Mouse (Mus musculus): Measurements from ENCODE around the gene Gm10277. TPM values are rescaled to one million over a fixed set of nuclear protein-coding genes. Genes with fewer than 3 reads are reported as not detected.
"Not testable (repeated sequence)": the region's sequence is repeated elsewhere in the genome, so short reads cannot be mapped to it uniquely, and the experiment has no call there.

Gene Gm10277
- polyA plus RNA-seq, 1 experiment from 2014 or later: 1.6 TPM

DNA sequence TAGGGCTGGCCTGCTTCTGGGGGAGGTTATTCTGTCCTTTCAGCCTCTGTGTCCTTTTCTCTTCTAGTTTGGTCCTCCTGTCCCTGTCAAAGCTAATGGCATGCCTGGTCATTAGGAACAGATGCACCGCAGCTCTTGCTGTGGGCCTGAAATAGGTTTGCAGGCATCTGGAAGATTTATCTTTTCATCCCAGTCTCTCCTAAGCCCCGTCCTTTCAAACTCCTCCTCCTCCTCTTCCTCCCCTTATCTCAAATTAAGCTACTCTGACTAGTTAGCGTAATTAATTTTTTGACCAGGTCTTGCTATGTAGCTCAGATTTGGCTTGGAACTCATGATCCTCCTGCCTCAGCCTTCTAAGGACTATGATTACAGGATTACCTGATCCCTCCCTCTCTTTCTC, 34.1 kb downstream of the Gm10277 start:
- H3K27ac ChIP-seq (ENCODE audit: low read depth, low read length): no peak overlapping the region

DNA sequence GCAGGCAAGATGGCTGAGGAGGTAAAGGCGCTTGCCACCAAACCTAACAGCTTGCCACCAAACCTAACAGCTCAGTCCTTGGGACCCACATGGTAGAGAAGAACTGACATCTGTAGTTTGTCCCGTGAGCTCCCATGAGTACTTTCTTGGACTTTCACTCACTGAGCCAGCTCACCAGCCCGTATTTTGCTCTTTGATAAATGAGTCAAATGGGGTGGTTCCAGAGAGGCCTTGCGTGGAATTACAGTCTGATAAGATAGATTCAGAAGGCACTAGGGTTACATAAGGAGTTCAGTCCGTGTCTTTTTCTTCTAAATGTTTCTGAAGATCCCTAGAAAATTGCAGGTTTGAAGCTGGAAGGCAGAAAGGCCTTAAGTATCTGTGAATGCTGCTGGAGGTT, 35.0 kb downstream of the Gm10277 start:
- Histone ChIP-seq H3K4me1 (ENCODE audit: control insufficient read depth, insufficient read depth, low read depth, low read length) (no peaks in the 10 kb centered on the region), H3K9me3 (ENCODE audit: control insufficient read depth, low read length) (no peaks in the 10 kb centered on the region), H3K27me3 (replicated peaks; ENCODE audit: control insufficient read depth, insufficient read depth, low read length) (no peaks in the 10 kb centered on the region), H3K36me3 (ENCODE audit: control insufficient read depth, insufficient read depth, low read length) (no peaks in the 10 kb centered on the region), H3K4me3 (ENCODE audit: low read length) (no peak overlapping the region), H3K4me2 (ENCODE audit: low read length) (no peak overlapping the region), H3K27ac (ENCODE audit: low read depth, low read length) (no peak overlapping the region), H3K9ac (ENCODE audit: low read depth, low read length) (no peak overlapping the region)
- no peak for ATAC-seq
- 83% methylated on average over 5 of the region's 5 CpGs for WGBS

More for the DNA sequence above, 34.1 kb downstream of the Gm10277 start:
- no peaks in the 10 kb centered on the region for H3K9me3 ChIP-seq (ENCODE audit: control insufficient read depth, low read length)
- 84% methylated on average over 3 of the region's 3 CpGs for WGBS
- no peak for ATAC-seq
- no peak overlapping the region for H3K4me2 ChIP-seq (ENCODE audit: low read length)
- no peaks in the 10 kb centered on the region for H3K27me3 ChIP-seq (replicated peaks; ENCODE audit: control insufficient read depth, insufficient read depth, low read length)
- no peaks in the 10 kb centered on the region for H3K36me3 ChIP-seq (ENCODE audit: control insufficient read depth, insufficient read depth, low read length)
- H3K4me1 ChIP-seq (ENCODE audit: control insufficient read depth, insufficient read depth, low read depth, low read length): no peaks in the 10 kb centered on the region
- H3K9ac ChIP-seq (ENCODE audit: low read depth, low read length): no peak overlapping the region
- H3K4me3 ChIP-seq (ENCODE audit: low read length): no peak overlapping the region

DNA sequence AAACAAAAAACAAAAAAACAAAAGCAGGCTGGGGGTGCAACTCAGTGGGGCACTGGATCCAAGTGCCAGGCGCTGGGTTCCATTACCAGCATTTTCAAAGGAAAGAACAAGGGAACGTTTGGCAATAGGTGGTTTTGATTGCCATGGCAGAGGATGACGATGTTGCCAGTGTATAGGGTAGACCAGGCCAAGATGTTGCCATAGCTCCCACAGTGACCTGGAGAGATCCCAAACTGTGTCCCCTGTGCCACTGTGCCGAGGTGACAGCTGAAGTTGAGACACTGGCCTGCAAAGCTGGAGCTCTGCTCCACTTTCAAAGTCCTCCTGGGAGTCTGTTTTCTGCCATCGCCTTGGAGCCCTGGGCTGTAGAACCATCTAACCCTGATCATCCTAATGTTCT, 38.6 kb downstream of the Gm10277 start:
- Histone ChIP-seq H3K27me3 (replicated peaks; ENCODE audit: control insufficient read depth, insufficient read depth, low read length) (no peaks in the 10 kb centered on the region), H3K4me3 (ENCODE audit: low read length) (no peak overlapping the region), H3K4me2 (ENCODE audit: low read length) (no peak overlapping the region), H3K27ac (ENCODE audit: low read depth, low read length) (no peak overlapping the region), H3K9me3 (ENCODE audit: control insufficient read depth, low read length) (no peaks in the 10 kb centered on the region), H3K4me1 (ENCODE audit: control insufficient read depth, insufficient read depth, low read depth, low read length) (no peaks in the 10 kb centered on the region), H3K36me3 (ENCODE audit: control insufficient read depth, insufficient read depth, low read length) (no peaks in the 10 kb centered on the region), H3K9ac (ENCODE audit: low read depth, low read length) (no peak overlapping the region)
- WGBS: 69% methylated on average over 5 of the region's 5 CpGs
- ATAC-seq: no peak

DNA sequence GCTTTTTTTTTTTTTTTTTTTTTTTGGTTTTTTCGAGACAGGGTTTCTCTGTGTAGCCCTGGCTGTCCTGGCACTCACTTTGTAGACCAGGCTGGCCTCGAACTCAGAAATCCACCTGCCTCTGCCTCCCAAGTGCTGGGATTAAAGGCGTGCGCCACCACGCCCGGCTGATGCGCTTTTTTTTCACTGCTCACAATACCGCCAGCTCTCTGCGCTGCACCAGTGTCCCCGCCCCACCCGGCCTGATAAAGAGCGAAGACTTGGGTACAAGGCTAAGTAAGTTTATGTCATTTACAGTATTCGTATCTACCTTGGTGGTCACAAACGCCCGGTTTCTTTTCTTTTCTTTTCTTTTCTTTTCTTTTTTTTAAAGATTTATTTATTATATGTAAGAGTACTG, 40.4 kb downstream of the Gm10277 start:
- H3K36me3 ChIP-seq (ENCODE audit: control insufficient read depth, insufficient read depth, low read length); H3K4me2 ChIP-seq (ENCODE audit: low read length); H3K4me3 ChIP-seq (ENCODE audit: low read length); H3K27ac ChIP-seq (ENCODE audit: low read depth, low read length); H3K4me1 ChIP-seq (ENCODE audit: control insufficient read depth, insufficient read depth, low read depth, low read length); ATAC-seq; H3K9ac ChIP-seq (ENCODE audit: low read depth, low read length); H3K9me3 ChIP-seq (ENCODE audit: control insufficient read depth, low read length); H3K27me3 ChIP-seq (replicated peaks; ENCODE audit: control insufficient read depth, insufficient read depth, low read length): not testable (repeated sequence)
- WGBS: 94% methylated on average over 14 of the region's 15 CpGs

DNA sequence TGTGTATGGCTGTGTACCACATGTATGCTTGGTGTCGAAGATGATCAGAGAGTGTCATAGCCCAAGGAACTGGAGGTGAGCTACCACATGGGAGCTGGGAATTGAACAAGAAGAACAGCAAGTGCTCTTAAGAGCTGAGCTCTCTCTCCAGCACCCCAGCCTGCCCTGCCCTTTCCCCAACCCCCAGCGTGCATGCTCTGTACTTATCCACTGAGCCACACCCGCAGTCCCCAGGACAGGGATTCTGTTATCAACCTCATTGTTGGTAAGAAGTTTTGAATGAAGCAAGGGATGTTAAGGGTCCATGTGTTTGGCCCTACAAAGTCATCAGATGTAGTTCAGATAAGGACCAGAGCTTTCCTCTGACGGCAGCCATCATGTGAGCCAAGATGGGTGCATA, 40.9 kb downstream of the Gm10277 start:
- no peak overlapping the region for H3K4me3 ChIP-seq (ENCODE audit: low read length)
- H3K4me2 ChIP-seq (ENCODE audit: low read length): no peak overlapping the region
- H3K27me3 ChIP-seq (replicated peaks; ENCODE audit: control insufficient read depth, insufficient read depth, low read length): no peaks in the 10 kb centered on the region
- no peaks in the 10 kb centered on the region for H3K9me3 ChIP-seq (ENCODE audit: control insufficient read depth, low read length)
- H3K27ac ChIP-seq (ENCODE audit: low read depth, low read length): no peak overlapping the region
- no peaks in the 10 kb centered on the region for H3K4me1 ChIP-seq (ENCODE audit: control insufficient read depth, insufficient read depth, low read depth, low read length)
- ATAC-seq: no peak
- no peaks in the 10 kb centered on the region for H3K36me3 ChIP-seq (ENCODE audit: control insufficient read depth, insufficient read depth, low read length)
- WGBS: 88% methylated on average over 4 of the region's 4 CpGs
- H3K9ac ChIP-seq (ENCODE audit: low read depth, low read length): no peak overlapping the region

DNA sequence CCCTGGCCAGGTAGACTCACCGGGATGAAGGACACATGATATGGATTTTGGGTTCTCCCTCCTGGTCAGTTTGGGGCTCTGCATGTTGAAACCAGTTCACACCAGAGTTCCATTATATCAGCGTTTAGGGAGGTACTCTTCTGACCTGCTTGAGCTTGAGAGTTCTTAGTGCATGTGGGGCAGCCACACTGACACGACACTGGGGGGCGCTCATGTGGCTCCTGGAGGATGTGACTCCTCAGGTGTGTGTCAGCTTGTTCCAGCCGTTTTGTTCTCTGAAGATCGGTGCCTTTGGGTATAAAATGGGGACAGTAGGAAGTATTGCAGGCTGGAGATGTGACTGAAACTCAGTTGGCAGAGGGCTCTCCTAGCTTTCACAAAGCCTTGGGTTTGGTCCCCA, 43.6 kb downstream of the Gm10277 start:
- no peaks in the 10 kb centered on the region for H3K4me1 ChIP-seq (ENCODE audit: control insufficient read depth, insufficient read depth, low read depth, low read length)
- H3K36me3 ChIP-seq (ENCODE audit: control insufficient read depth, insufficient read depth, low read length): no peaks in the 10 kb centered on the region
- H3K27ac ChIP-seq (ENCODE audit: low read depth, low read length): no peak overlapping the region
- no peak overlapping the region for H3K9ac ChIP-seq (ENCODE audit: low read depth, low read length)
- 39% methylated on average over 6 of the region's 6 CpGs for whole genome bisulfite sequencing
- ATAC-seq: no peak
- H3K9me3 ChIP-seq (ENCODE audit: control insufficient read depth, low read length): no peaks in the 10 kb centered on the region
- no peak overlapping the region for H3K4me2 ChIP-seq (ENCODE audit: low read length)
- H3K4me3 ChIP-seq (ENCODE audit: low read length): no peak overlapping the region
- H3K27me3 ChIP-seq (replicated peaks; ENCODE audit: control insufficient read depth, insufficient read depth, low read length): no peaks in the 10 kb centered on the region

DNA sequence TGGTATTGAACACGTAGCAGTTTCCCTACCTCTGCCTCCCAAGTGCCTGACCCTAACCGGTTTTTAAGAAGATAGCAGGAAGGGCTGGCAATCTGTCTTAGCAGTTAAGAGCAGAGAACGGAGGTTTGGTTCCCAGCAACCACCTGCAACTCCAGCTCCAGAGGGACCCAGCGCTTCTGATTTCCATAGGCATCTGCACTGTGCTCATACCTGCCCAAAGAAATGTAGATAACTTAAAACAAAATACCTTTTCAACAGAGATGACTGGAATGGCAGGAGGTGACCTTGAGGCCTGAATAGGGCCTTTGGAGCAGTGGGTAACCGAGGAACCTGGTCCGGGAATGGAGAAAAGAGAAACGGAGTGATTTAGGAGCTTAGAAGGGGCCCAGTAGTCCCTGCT, 49.0 kb downstream of the Gm10277 start:
- 54% methylated on average over 7 of the region's 7 CpGs for WGBS
- Histone ChIP-seq H3K9me3 (ENCODE audit: control insufficient read depth, low read length) (no peaks in the 10 kb centered on the region), H3K27ac (ENCODE audit: low read depth, low read length) (no peak overlapping the region), H3K4me3 (ENCODE audit: low read length) (no peak overlapping the region), H3K27me3 (replicated peaks; ENCODE audit: control insufficient read depth, insufficient read depth, low read length) (no peaks in the 10 kb centered on the region), H3K9ac (ENCODE audit: low read depth, low read length) (no peak overlapping the region), H3K4me2 (ENCODE audit: low read length) (no peak overlapping the region), H3K36me3 (ENCODE audit: control insufficient read depth, insufficient read depth, low read length) (no peaks in the 10 kb centered on the region), H3K4me1 (ENCODE audit: control insufficient read depth, insufficient read depth, low read depth, low read length) (no peaks in the 10 kb centered on the region)
- ATAC-seq: no peak

DNA sequence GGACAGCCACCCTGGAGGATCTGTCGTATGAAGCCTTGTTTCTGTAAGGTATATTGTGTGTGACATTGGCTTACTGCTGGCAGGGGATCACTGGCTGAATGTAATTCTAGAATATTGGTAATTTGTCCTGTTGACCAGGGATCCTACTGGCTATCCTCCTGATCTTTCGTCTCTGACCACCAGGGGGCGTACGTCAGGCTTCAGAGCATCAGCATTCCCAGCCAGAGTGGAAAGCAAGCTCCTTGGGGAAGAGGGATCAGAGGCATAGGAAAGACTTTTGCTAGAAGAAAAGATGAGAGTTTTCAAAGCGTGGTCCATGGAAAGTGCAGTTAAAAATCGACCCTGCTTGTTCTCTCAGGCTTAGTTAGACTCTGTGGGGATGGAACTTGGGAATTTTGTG, 50.3 kb downstream of the Gm10277 start:
- H3K27me3 ChIP-seq (replicated peaks; ENCODE audit: control insufficient read depth, insufficient read depth, low read length): no peaks in the 10 kb centered on the region
- H3K36me3 ChIP-seq (ENCODE audit: control insufficient read depth, insufficient read depth, low read length): no peaks in the 10 kb centered on the region
- no peak overlapping the region for H3K9ac ChIP-seq (ENCODE audit: low read depth, low read length)
- H3K4me2 ChIP-seq (ENCODE audit: low read length): no peak overlapping the region
- WGBS: 2% methylated on average over 6 of the region's 6 CpGs
- no peak for ATAC-seq
- no peak overlapping the region for H3K27ac ChIP-seq (ENCODE audit: low read depth, low read length)
- no peaks in the 10 kb centered on the region for H3K9me3 ChIP-seq (ENCODE audit: control insufficient read depth, low read length)
- no peaks in the 10 kb centered on the region for H3K4me1 ChIP-seq (ENCODE audit: control insufficient read depth, insufficient read depth, low read depth, low read length)
- no peak overlapping the region for H3K4me3 ChIP-seq (ENCODE audit: low read length)
